Mouse (Mus musculus) lung, embryonic 16.5 days (tissue): Measurements from ENCODE around the gene Cpsf4. TPM values are rescaled to one million over a fixed set of nuclear protein-coding genes. Genes with fewer than 3 reads are reported as not detected.
"Not testable (repeated sequence)": the region's sequence is repeated elsewhere in the genome, so short reads cannot be mapped to it uniquely, and the experiment has no call there.

Experiments
- ATAC-seq: fragments of 200-750 bp; cut with Nextera tagmentation; 2 replicates; pipeline ENCODE4 v1.8.0; 2017; ENCODE audit warnings: low read depth, mild to moderate bottlenecking, moderate library complexity
- H3K27ac ChIP-seq: fragments of 300-500 bp; sonication (generic); 2 replicates; pipeline ENCODE4 v1.5.1; 2014; ENCODE audit warnings: mild to moderate bottlenecking, control low read depth, low read length
- H3K27me3 ChIP-seq: fragments of 300-500 bp; sonication (generic); 2 replicates; pipeline ENCODE4 v1.6.1; 2014; ENCODE audit warnings: low read depth, low read length, mixed read lengths; ENCODE audit not compliant: control insufficient read depth, insufficient read depth
- H3K36me3 ChIP-seq: fragments of 300-500 bp; sonication (generic); 2 replicates; pipeline ENCODE4 v1.6.1; 2014; ENCODE audit warnings: low read length; ENCODE audit not compliant: control insufficient read depth, insufficient read depth
- H3K4me1 ChIP-seq: fragments of 300-500 bp; sonication (generic); replicated peaks from 2 replicates; pipeline ENCODE4 v1.6.1; 2014; ENCODE audit warnings: low read length, mixed read lengths; ENCODE audit not compliant: control insufficient read depth, insufficient read depth
- H3K4me2 ChIP-seq: fragments of 300-500 bp; sonication (generic); 2 replicates; pipeline ENCODE4 v1.6.1; 2014; ENCODE audit warnings: low read depth, low read length, control low read depth
- H3K4me3 ChIP-seq: fragments of 300-500 bp; sonication (generic); 2 replicates; pipeline ENCODE4 v1.5.1; 2014; ENCODE audit warnings: mild to moderate bottlenecking, low read length, control low read depth
- H3K9ac ChIP-seq: fragments of 300-500 bp; sonication (generic); 2 replicates; pipeline ENCODE4 v1.6.1; 2014; ENCODE audit warnings: low read length, control low read depth
- H3K9me3 ChIP-seq: fragments of 300-500 bp; sonication (generic); 2 replicates; pipeline ENCODE4 v1.6.1; 2016; ENCODE audit warnings: low read length; ENCODE audit not compliant: control insufficient read depth
- WGBS: fragments of 180-500 bp; shearing (Covaris S2); extraction: QIAGEN DNeasy Blood & Tissue Kit; methylation state at CpG from one replicate; pipeline ENCODE4 v1.1.7; 2014; 5-methylcytosine and 5-hydroxymethylcytosine counted together
- polyA plus RNA-seq: library from polyadenylated mRNA; unstranded; fragments of >200 nt; fragmentation: Nextera tagmentation; extraction: Ambion mirVana; gene quantifications from 2 replicates; pipeline ENCODE4 v1.2.1, GENCODE M21; 2015

Gene Cpsf4
- polyA plus RNA-seq, 1 experiment from 2014 or later, result 50.4 TPM

DNA sequence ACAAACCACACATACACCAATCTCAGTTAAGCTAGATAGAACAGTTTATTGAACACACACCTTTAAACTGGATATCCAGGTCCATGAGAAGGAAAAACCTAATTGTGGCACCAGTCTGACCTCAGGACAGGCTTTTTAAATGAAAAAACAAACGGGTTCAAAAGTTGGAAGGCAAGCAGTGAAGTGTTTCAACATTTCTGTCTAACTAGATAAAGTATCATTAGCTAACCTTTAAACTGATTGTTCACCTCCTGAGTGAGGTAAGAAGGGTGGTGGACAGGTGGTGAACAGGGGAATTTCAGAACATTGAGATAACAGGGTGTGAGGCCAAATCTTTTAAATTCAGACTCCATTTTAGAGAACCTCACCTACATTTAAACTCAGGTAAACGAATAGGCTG lies 59.4 kb downstream of the Cpsf4 start:
- no peak overlapping the region for H3K4me3 ChIP-seq
- no peak for ATAC-seq
- H3K4me1 ChIP-seq, result peaks cover 3% of the 10 kb centered on the region
- H3K9ac ChIP-seq, result no peak overlapping the region
- no peak overlapping the region for H3K4me2 ChIP-seq
- H3K36me3 ChIP-seq, result no peaks in the 10 kb centered on the region
- no peak overlapping the region for H3K27ac ChIP-seq
- WGBS, result 44% methylated on average over 2 of the region's 2 CpGs
- H3K27me3 ChIP-seq, result no peaks in the 10 kb centered on the region
- H3K9me3 ChIP-seq, result no peaks in the 10 kb centered on the region

DNA sequence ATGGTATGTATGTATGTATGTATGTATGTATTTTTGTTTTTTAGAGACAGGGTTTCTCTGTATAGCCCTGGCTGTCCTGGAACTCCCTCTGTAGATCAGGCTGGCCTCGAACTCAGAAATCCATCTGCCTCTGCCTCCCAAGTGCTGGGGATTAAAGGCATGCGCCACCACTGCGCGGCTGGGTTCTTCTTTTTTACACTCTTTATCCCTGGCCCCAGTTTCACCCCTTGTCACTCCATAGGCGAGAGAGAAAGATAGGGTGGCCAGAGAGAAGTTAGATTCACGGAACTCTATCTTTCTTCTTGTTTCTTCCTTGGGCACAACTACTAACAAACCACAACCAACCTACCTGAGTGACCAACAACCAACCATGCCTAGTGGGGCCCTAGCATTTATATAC lies 62.3 kb downstream of the Cpsf4 start:
- not testable (repeated sequence) for H3K36me3 ChIP-seq, H3K9me3 ChIP-seq, H3K9ac ChIP-seq, H3K27ac ChIP-seq, ATAC-seq, H3K27me3 ChIP-seq, H3K4me3 ChIP-seq, H3K4me2 ChIP-seq
- H3K4me1 ChIP-seq, result peaks cover 11% of the 10 kb centered on the region
- 71% methylated on average over 6 of the region's 6 CpGs for WGBS

DNA sequence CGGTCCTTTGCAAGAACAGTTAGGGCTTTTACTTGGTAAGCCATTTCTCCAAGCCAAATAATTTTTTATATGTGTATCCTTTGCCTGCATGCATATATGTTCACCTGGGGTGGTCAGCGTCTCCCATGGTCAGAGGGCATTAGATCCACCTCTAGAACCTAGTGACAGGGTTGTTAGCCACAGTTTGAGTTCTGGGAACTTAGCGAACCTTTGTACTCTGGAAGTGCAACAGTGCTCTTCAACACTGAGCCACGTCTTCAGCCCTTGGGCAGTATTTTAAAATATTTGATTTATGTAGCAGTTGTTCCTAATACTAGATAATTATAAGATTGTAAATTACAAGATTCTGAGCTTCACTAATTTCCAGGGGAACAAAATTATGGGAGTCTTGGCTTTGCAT lies 63.6 kb downstream of the Cpsf4 start:
- H3K4me2 ChIP-seq, result peak overlapping the region; percentile 82
- H3K9ac ChIP-seq, result peak overlapping the region; percentile 99
- ATAC-seq, result no peak
- peak overlapping the region; percentile 98; the same call in 1 of the 2 replicates for H3K4me3 ChIP-seq
- no peaks in the 10 kb centered on the region for H3K9me3 ChIP-seq
- WGBS, result 85% methylated on average over 4 of the region's 4 CpGs
- H3K27me3 ChIP-seq, result no peaks in the 10 kb centered on the region
- H3K27ac ChIP-seq, result no peak overlapping the region; the same call in 1 of the 2 replicates
- H3K4me1 ChIP-seq, result peaks cover 11% of the 10 kb centered on the region
- H3K36me3 ChIP-seq, result peaks cover 12% of the 10 kb centered on the region

DNA sequence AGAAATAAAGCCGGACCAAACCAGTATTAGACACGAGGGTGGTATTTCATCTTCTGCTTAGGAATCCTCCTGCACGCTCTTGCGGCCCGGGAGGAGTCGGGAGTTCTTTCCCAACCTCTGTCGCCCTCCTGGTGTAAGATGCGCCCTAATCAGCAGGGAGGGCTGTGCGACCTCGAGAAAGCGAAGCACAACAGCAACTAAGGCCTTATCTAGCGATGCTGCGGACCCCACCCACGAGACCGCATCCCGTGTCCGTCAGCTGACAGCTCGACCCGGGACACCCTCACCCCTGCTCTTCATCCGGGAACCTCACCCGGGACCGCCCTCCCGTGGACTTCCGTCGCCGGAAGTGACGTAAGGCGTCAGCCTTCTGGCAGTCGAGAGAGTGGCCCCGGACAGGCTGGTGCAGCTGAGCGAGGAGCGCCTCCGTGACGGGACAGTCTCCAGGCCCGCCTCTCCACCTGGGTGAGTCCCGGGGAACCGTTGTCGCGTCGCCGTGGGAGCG lies 64.4 kb downstream of the Cpsf4 start, which contains the start of gene Zfp655:
Gene Zfp655, plus strand, starts transcription at position 349 of the 505 bp plus-strand sequence.
- peak; percentile 99 for ATAC-seq
- peak within 1 kb of the TSS; percentile 90 for H3K27ac ChIP-seq
- peak within 1 kb of the TSS; percentile 98 for H3K4me3 ChIP-seq
- under 1% methylated on average over 42 of the region's 42 CpGs for whole genome bisulfite sequencing
- H3K9me3 ChIP-seq, result no peaks in the 10 kb centered on the region
- H3K4me1 ChIP-seq, result peaks cover 11% of the 10 kb centered on the region
- H3K9ac ChIP-seq, result peak within 1 kb of the TSS; percentile 99
- peak within 1 kb of the TSS; percentile 82 for H3K4me2 ChIP-seq
- no peaks in the 10 kb centered on the region for H3K27me3 ChIP-seq
- peaks cover 15% of the 10 kb centered on the region for H3K36me3 ChIP-seq

Other genes with a start within 250 kb of the Cpsf4 start
- 9.5 and 15.6 TPM in 2 replicates for gene Smurf1, start 201.4 kb upstream of the Cpsf4 start, polyA plus RNA-seq
- gene Gm4871, start 134.5 kb upstream of the Cpsf4 start, polyA plus RNA-seq, result 0.25 TPM in 1 of 2 replicates, not detected in the other
- 0.23 TPM in 1 of 2 replicates, not detected in the other for gene 1700018F24Rik, start 124.2 kb upstream of the Cpsf4 start, polyA plus RNA-seq
- gene Arpc1a, start 83.4 kb upstream of the Cpsf4 start, polyA plus RNA-seq, result 146 and 150 TPM in 2 replicates
- gene Kpna7, start 83.2 kb upstream of the Cpsf4 start, polyA plus RNA-seq, result not detected in 2 replicates
- gene Arpc1b, start 53.0 kb upstream of the Cpsf4 start, polyA plus RNA-seq, result 379 and 391 TPM in 2 replicates
- 78.0 and 94.0 TPM in 2 replicates for gene Pdap1, start 27.0 kb upstream of the Cpsf4 start, polyA plus RNA-seq
- gene Bud31, start 26.9 kb upstream of the Cpsf4 start, polyA plus RNA-seq, result 178 and 181 TPM in 2 replicates
- gene Ptcd1, start 105 bp upstream of the Cpsf4 start, polyA plus RNA-seq, result 15.7 and 15.9 TPM in 2 replicates
- gene Atp5j2, start 24.8 kb downstream of the Cpsf4 start, polyA plus RNA-seq, result 672 and 734 TPM in 2 replicates
- gene Zkscan14, start 34.7 kb downstream of the Cpsf4 start, polyA plus RNA-seq, result 9.4 and 10.9 TPM in 2 replicates
- 12.0 and 12.4 TPM in 2 replicates for gene Zkscan5, start 37.3 kb downstream of the Cpsf4 start, polyA plus RNA-seq
- 33.9 and 36.5 TPM in 2 replicates for gene Zfp655, start 64.5 kb downstream of the Cpsf4 start, polyA plus RNA-seq
- 0.15 and 0.57 TPM in 2 replicates for gene Zscan25, start 113.3 kb downstream of the Cpsf4 start, polyA plus RNA-seq
- not detected in 2 replicates for gene Cyp3a57, start 178.1 kb downstream of the Cpsf4 start, polyA plus RNA-seq